Mouse (Mus musculus) stomach, embryonic 14.5 days (tissue): Measurements from ENCODE around the gene Apcs. TPM values are rescaled to one million over a fixed set of nuclear protein-coding genes. Genes with fewer than 3 reads are reported as not detected.

Experiments
- ATAC-seq: fragments of 200-750 bp; cut with Nextera tagmentation; 2 replicates; pipeline ENCODE4 v1.8.0; 2017; ENCODE audit warnings: low read depth, moderate TSS enrichment; ENCODE audit not compliant: insufficient number of reproducible peaks, insufficient read depth, low FRiP score
- H3K27ac ChIP-seq: fragments of 300-500 bp; sonication (generic); 2 replicates; pipeline ENCODE4 v1.5.1; 2014; ENCODE audit warnings: mild to moderate bottlenecking, low read length, moderate library complexity, mixed read lengths
- H3K27me3 ChIP-seq: fragments of 300-500 bp; sonication (generic); 2 replicates; pipeline ENCODE4 v1.6.1; 2014; ENCODE audit warnings: low read length, control low read depth, mixed read lengths; ENCODE audit not compliant: control insufficient read depth, insufficient read depth
- H3K36me3 ChIP-seq: fragments of 300-500 bp; sonication (generic); 2 replicates; pipeline ENCODE4 v1.6.1; 2014; ENCODE audit warnings: mild to moderate bottlenecking, control low read depth, low read length, moderate library complexity, mixed read lengths; ENCODE audit not compliant: control insufficient read depth, insufficient read depth
- H3K4me1 ChIP-seq: fragments of 300-500 bp; sonication (generic); 2 replicates; pipeline ENCODE4 v1.6.1; 2014; ENCODE audit warnings: low read length, control low read depth, mixed read lengths; ENCODE audit not compliant: control insufficient read depth, insufficient read depth
- H3K4me2 ChIP-seq: fragments of 300-500 bp; sonication (generic); replicated peaks from 2 replicates; pipeline ENCODE4 v1.6.1; 2014; ENCODE audit warnings: low read depth, low read length, control low read depth
- H3K4me3 ChIP-seq: fragments of 300-500 bp; sonication (generic); 2 replicates; pipeline ENCODE4 v1.5.1; 2014; ENCODE audit warnings: low read depth, low read length, control low read depth
- H3K9ac ChIP-seq: fragments of 300-500 bp; sonication (generic); replicated peaks from 2 replicates; pipeline ENCODE4 v1.6.1; 2014; ENCODE audit warnings: low read depth, mild to moderate bottlenecking, control low read depth, low read length, moderate library complexity, mixed read lengths
- H3K9me3 ChIP-seq: fragments of 300-500 bp; sonication (generic); 2 replicates; pipeline ENCODE4 v1.6.1; 2016; ENCODE audit warnings: low read depth, low read length, control low read depth; ENCODE audit not compliant: control insufficient read depth
- WGBS: fragments of 180-500 bp; shearing (Covaris S2); extraction: QIAGEN DNeasy Blood & Tissue Kit; methylation state at CpG from one replicate; pipeline ENCODE4 v1.1.7; 2014; 5-methylcytosine and 5-hydroxymethylcytosine counted together
- polyA plus RNA-seq: library from polyadenylated mRNA; unstranded; fragments of >200 nt; fragmentation: Nextera tagmentation; extraction: Ambion mirVana; gene quantifications from 2 replicates; pipeline ENCODE4 v1.2.1, GENCODE M21; 2014

Apcs gene
- 0.27 TPM in 1 of 2 replicates, not detected in the other for polyA plus RNA-seq

GRCm38 (mm10) chr1:172894777-172895357 lies at the start of gene Apcs:
Gene Apcs (minus strand): TSS chr1:172895041.
- Histone ChIP-seq H3K4me1 (no peaks in the 10 kb centered on the region), H3K4me2 (no peak within 1 kb of the TSS), H3K9me3 (no peaks in the 10 kb centered on the region), H3K36me3 (no peaks in the 10 kb centered on the region), H3K27ac (no peak within 1 kb of the TSS), H3K9ac (no peak within 1 kb of the TSS), H3K4me3 (no peak within 1 kb of the TSS), H3K27me3 (no peaks in the 10 kb centered on the region)
- 48% methylated on average over 2 of the region's 2 CpGs for WGBS
- no peak for ATAC-seq

GRCm38 (mm10) chr1:172932197-172932596 lies 37.4 kb upstream of the Apcs start:
- H3K4me1 ChIP-seq = no peaks in the 10 kb centered on the region
- no peak overlapping the region for H3K4me2 ChIP-seq
- 88% methylated on average over 2 of the region's 2 CpGs for WGBS
- H3K36me3 ChIP-seq = no peaks in the 10 kb centered on the region
- H3K27me3 ChIP-seq = no peaks in the 10 kb centered on the region
- no peaks in the 10 kb centered on the region for H3K9me3 ChIP-seq
- no peak overlapping the region for H3K27ac ChIP-seq
- no peak overlapping the region for H3K4me3 ChIP-seq
- no peak overlapping the region for H3K9ac ChIP-seq
- ATAC-seq = no peak

- Histone ChIP-seq H3K4me3 (no peak overlapping the region), H3K9ac (no peak overlapping the region), H3K9me3 (no peaks in the 10 kb centered on the region), H3K4me2 (no peak overlapping the region), H3K27me3 (no peaks in the 10 kb centered on the region), H3K27ac (no peak overlapping the region), H3K4me1 (no peaks in the 10 kb centered on the region), H3K36me3 (no peaks in the 10 kb centered on the region)
- no peak for ATAC-seq
- 81% methylated on average over 2 of the region's 2 CpGs for WGBS
Measured at GRCm38 (mm10) chr1:172918450-172918849, 23.6 kb upstream of the Apcs start.

- 79% methylated on average over 1 of the region's 1 CpGs for WGBS
- no peaks in the 10 kb centered on the region for H3K27me3 ChIP-seq
- H3K4me2 ChIP-seq = no peak overlapping the region
- no peaks in the 10 kb centered on the region for H3K36me3 ChIP-seq
- H3K9me3 ChIP-seq = no peaks in the 10 kb centered on the region
- ATAC-seq = no peak
- no peak overlapping the region for H3K27ac ChIP-seq
- H3K4me3 ChIP-seq = no peak overlapping the region
- H3K9ac ChIP-seq = no peak overlapping the region
- no peaks in the 10 kb centered on the region for H3K4me1 ChIP-seq
Measured at GRCm38 (mm10) chr1:172917115-172917514, 22.3 kb upstream of the Apcs start.

DNA sequence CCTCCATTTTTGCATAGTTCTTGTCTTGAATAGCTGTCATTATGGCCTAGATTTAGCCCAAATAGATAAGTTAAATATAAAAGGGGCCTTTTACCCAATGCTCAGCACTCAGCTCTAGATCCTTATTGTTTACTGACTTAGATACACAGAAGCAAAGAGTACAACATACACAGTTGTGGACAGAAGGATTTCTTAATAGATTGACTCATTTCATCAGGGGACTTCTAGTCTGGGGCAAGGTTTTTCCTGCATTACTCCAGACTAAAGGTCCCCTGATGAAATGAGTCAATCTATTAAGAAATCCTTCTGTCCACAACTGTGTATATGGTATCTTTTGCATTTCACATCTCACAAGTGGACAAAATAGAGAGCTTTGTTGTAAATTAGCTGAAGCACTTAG lies 8.5 kb upstream of the Apcs start:
- ATAC-seq = no peak
- Histone ChIP-seq H3K27me3 (no peaks in the 10 kb centered on the region), H3K4me3 (no peak overlapping the region), H3K4me1 (no peaks in the 10 kb centered on the region), H3K9me3 (no peaks in the 10 kb centered on the region), H3K27ac (no peak overlapping the region), H3K36me3 (no peaks in the 10 kb centered on the region), H3K9ac (no peak overlapping the region), H3K4me2 (no peak overlapping the region)

DNA sequence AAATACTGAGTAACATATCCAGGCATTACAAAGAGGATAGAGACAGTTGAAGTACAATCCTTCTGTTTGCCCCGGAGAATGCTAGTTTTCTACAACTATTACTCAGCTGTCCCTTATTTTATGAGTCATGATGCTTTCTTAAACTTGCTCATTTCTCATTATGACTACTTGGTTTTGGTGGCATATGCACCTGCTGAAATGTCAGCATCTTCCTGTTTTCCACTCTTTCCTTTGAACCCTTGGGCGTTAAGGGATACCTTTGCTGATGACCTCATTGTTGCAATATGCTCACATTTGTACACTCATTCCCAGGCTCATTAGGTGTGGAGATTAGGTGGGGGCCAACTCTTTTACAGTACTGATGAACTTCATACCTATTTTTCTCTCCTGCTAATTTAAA lies 594 bp upstream of the Apcs start:
- Histone ChIP-seq H3K27me3 (no peaks in the 10 kb centered on the region), H3K9me3 (no peaks in the 10 kb centered on the region)
- no peak for ATAC-seq

DNA sequence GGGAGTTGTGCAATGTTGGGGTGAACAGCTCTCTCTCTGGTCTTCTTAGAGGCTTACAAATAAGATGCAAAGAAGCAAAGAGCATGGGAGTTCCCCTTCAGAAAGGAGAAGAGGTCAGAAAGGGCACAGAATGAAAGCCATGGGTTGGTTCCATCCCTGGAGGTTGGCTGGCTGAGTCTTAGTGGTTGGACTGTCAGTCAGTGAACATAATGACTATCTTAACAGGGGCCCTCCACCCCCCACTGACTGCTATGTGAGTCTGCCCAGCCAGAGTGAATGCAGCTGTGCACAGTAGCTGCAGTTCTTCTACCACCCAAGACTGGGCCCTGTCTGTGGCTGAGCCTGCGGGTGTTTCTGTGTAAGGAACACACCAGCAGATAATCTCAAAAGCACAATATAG lies 18.2 kb downstream of the Apcs start:
- H3K4me1 ChIP-seq = no peaks in the 10 kb centered on the region; the same call in 1 of the 2 replicates
- H3K27me3 ChIP-seq = no peaks in the 10 kb centered on the region
- H3K9ac ChIP-seq = no peak overlapping the region
- H3K9me3 ChIP-seq = no peaks in the 10 kb centered on the region
- WGBS = 32% methylated on average over 1 of the region's 1 CpGs
- H3K4me2 ChIP-seq = no peak overlapping the region
- no peak overlapping the region for H3K4me3 ChIP-seq
- no peak overlapping the region for H3K27ac ChIP-seq
- no peak for ATAC-seq
- H3K36me3 ChIP-seq = no peaks in the 10 kb centered on the region

More for the DNA sequence above, 594 bp upstream of the Apcs start:
- H3K9ac ChIP-seq = no peak overlapping the region
- no peak overlapping the region for H3K27ac ChIP-seq
- 89% methylated on average over 2 of the region's 2 CpGs for WGBS
- H3K36me3 ChIP-seq = no peaks in the 10 kb centered on the region
- no peak overlapping the region for H3K4me2 ChIP-seq
- no peaks in the 10 kb centered on the region for H3K4me1 ChIP-seq
- H3K4me3 ChIP-seq = no peak overlapping the region

GRCm38 (mm10) chr1:172875265-172875664 lies 19.6 kb downstream of the Apcs start:
- no peaks in the 10 kb centered on the region for H3K9me3 ChIP-seq
- no peaks in the 10 kb centered on the region; the same call in 1 of the 2 replicates for H3K4me1 ChIP-seq
- no peak overlapping the region for H3K4me2 ChIP-seq
- no peak overlapping the region for H3K9ac ChIP-seq
- WGBS = 59% methylated on average over 4 of the region's 4 CpGs
- H3K27ac ChIP-seq = no peak overlapping the region
- no peaks in the 10 kb centered on the region for H3K27me3 ChIP-seq
- no peak overlapping the region for H3K4me3 ChIP-seq
- H3K36me3 ChIP-seq = no peaks in the 10 kb centered on the region
- no peak for ATAC-seq

GRCm38 (mm10) chr1:172848171-172848570 lies 46.7 kb downstream of the Apcs start:
- no peaks in the 10 kb centered on the region for H3K27me3 ChIP-seq
- no peak overlapping the region for H3K9ac ChIP-seq
- WGBS = 80% methylated on average over 2 of the region's 2 CpGs
- H3K4me2 ChIP-seq = no peak overlapping the region
- H3K27ac ChIP-seq = no peak overlapping the region
- ATAC-seq = no peak
- H3K9me3 ChIP-seq = no peaks in the 10 kb centered on the region
- no peak overlapping the region for H3K4me3 ChIP-seq
- no peaks in the 10 kb centered on the region for H3K36me3 ChIP-seq
- no peaks in the 10 kb centered on the region for H3K4me1 ChIP-seq
